Mouse (Mus musculus): ENCODE results near the gene Sephs2.

The Sephs2 gene

DNA sequence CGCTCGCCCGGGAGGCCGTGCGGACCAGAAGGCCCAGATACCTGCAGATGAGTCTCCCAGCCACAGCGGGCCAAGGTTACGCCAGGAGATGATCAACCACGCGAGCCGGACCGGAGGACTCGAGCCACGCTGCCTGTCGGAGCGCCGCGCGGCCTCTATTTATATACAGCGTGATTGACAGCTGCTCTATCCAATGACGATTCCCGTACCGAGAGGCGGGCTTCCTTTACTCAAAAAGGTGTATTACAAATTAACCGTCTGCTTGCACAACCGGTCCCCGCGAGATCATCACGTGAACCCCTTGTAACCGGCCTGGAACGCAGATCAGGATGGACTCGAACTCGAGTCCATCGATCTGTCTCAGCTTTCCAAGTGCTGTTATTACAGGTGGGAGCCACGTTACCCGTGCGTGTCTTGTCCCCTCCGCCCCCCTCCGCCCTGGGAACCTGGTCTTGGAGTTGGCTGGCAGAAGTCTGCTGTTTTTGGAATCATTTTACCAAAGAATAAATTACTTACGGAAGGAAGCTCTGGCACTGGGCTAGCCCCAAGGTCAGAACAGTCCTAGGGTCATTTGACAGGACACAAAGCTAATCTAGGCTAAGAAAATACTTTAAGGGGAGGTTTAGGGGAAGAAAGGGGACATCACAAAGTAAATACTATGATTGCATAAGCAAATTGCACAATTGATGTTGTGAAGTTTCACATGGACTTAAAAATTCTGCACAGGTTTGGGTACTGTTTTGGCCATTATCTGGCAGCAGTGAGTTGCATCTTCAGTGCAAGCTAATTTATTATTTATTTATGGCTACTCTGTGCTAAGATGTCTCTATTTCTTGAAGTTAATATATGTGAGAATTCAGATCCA lies at the start of gene Sephs2:
Gene Sephs2, minus strand, starts transcription at position 131 of the 865 bp plus-strand sequence.
- DNase-seq (ENCODE audit: low spot score), result peak; percentile 98

DNA sequence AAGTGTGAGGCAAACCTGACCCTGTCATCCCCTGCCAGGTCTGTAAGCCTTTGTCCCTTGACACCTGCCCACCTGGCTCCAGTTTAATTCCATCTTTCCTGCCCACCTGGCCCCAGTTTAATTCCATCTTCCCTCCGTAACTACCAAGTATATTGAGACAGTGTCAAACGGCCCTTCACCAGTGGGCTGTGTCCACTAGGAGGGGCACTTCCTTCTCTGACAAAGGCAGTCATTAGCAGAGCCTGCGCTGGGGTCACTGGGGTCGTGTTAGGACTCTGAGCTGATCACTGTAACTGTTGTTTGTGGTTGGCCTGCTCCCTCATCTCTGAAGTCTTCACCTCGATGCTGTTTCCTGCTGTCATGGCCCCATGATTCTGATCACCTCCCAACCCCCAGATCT lies 48.2 kb upstream of the Sephs2 start:
- DNase-seq (ENCODE audit: low spot score), result no peak

DNA sequence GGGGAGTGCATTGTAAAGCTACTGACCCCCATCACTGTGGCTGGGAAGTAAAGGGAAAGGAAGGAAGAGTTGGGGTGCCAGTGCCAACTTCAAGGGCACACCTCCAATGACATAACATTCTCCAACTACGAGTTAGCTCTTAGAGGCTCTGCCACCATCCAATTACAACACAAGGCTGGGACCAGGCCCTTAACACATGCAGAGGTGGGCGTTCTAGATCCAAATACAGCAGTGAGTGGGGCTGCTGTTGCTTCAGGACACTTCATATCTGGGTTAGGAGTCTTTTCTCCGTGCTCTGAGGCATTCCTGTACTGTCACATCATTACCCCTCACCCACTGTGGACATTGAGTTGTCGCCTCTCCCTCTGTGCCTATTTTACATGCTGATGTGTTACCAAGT lies 47.3 kb upstream of the Sephs2 start:
- DNase-seq (ENCODE audit: low spot score), result no peak

DNA sequence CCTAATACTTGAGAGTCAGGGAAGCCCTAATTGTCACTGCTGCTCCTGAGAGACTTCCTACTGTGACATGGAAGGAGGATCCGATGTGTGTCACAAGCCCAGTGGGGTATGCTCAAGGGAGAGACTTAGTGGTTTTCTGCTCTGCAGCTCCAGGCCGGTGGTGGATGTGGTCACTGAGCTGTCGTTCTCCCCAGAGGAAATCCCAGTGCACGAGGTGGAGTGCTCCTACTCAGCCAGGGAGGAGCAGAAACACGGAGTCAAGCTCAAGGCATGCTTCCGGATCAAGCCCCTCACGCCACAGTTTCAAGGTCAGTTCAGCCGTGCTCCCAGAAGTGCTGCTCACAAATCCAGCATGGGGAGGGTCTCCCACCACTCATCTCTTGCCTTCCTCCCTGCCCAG lies 40.1 kb upstream of the Sephs2 start:
- DNase-seq (ENCODE audit: low spot score), result no peak

DNA sequence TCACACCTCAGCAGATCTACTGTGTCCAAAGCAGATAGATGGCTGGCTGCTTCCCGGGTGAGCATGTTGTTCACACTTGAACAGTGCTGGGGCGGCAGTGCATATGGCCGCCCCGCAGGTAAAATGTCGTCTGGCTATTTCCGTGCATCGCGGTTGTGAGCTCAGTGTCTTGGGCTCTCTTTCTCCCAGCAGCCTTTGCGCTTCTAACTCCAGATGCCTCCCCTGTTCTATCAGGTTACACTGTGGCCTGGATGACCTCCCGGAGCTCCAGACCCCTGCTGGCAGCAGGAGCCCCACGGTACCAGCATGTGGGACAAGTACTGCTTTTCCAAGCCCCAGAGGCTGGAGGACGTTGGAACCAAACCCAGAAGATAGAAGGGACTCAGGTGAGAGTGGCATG lies 36.1 kb upstream of the Sephs2 start:
- DNase-seq (ENCODE audit: low spot score), result no peak

DNA sequence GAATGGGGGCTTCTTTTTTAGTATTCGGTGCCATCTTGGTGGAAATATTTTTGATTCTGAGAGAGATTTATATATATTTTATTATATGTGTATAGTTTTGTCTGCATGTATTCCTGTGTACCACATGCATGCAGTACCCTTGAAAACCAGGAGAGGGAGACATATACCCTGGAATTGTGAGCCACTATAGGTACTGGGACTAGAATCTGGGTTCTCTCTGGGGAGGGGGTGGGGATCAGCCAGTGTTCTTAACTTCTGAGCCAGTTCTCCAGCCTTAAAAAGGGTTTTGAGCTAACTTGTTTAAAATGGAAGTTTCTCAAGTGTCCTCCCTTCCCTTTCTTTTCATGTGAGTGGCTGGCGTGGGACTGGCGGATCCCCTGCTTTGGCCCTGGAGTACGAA lies 35.0 kb upstream of the Sephs2 start:
- DNase-seq (ENCODE audit: low spot score), result peak; percentile 61

DNA sequence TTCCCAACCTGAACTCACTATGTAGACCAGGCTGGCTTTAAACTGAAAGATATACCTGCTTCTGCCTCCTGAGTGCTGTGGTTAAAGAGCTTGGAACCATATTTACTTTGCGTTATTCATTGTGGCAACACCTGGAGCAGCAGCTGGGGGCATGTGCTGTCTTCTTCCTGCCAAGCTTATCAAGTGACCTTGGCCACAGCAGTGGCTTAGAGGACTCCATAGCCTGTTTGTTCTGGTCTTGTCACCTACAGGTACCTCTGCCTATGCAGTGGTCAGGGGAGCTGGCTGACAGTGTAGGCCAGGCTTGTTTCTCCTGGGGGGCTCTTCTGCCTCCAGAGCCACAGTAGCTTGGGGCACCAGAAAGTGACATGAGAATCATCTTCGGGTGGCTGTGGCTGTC lies 34.6 kb upstream of the Sephs2 start:
- DNase-seq (ENCODE audit: low spot score), result no peak

DNA sequence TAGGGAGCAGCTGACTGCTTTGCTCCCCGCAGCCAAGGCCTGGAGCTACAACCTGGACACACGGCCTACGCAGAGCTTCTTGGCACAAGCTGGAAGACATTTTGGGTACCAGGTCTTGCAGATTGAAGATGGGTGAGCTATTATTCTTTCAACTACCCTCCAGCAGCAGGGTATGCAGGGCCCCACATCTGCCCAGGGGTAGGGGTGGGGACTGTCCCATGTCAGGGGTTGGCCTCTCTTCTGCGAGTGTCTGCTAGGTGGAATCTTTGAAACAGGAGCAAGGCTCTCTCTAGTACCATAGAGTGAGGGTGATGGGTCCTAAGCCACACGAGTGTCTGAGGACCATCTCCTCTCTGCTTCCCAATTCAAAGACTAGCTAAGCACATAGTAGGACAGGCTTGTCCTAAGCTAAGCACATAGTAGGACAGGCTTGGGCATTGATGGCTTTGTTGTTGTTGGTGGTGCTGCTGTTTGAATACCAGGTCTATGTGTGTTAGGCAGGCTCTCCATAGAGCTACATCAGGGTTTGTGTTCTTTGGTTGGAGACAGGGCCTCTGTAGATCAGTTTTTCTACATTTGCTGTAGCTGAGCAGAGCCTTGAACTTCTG lies 23.8 kb upstream of the Sephs2 start:
- DNase-seq (ENCODE audit: low spot score), result no peak

DNA sequence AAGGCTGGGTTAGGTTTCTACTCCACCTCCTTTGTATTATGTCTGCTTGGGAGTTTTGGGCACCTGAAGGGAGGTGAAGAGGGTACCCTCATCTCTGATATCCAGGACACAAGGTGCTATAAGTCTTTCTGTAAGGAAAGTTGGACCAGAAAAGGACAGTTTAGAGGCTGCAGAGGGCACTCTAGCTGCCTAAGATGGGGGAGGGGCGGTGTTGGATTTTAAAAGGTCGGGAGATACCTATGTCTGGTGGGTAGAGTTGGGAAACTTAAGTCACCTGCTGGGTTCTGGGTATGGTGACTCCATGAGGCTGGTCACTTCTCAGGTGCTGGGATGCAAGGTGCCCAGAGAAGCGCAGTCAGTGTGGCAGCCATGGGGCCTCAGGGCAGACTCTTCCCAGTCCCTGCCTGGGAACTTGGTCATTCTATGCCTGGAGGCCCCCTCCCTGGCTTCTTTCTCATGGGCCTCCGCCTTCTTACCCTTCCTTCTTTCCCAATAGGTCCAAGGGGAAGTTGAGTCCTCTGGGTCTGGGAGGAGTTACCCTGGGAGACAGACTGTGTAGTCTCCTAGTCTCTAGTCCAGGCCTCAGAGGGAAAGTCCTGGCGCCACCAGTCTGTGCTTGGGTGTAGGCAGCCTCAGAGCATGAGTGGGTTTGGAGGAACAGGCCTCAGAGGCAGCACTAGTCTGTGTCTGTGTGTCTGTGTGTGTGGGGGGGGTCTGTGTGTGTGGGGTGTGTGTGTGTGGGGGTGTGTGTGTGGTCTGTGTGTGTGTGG lies 23.1 kb upstream of the Sephs2 start:
- no peak for DNase-seq (ENCODE audit: low spot score)

DNA sequence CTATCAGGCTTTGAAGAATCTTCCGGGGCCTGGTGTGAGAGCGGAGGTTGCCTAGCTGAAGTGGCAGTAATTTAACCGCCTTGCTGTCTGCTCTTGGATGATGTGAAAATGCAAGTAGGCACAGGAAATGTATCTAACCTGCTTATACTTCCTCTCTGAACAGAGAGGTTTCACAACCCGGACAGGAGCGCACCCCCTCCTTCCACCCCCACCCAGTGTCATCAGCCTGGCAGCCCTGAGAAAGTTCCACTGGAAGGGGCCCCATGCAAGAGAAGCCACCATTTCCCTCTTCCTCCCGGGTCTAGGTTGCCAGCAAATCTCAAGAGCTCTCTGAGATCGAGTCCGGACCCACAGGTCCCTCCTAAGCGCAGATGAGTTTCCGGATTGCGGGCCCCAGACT lies 22.2 kb upstream of the Sephs2 start, which contains the start of gene Itgal:
Gene Itgal, plus strand, starts transcription at position 163 of the 400 bp plus-strand sequence.
- no peak for DNase-seq (ENCODE audit: low spot score)

DNA sequence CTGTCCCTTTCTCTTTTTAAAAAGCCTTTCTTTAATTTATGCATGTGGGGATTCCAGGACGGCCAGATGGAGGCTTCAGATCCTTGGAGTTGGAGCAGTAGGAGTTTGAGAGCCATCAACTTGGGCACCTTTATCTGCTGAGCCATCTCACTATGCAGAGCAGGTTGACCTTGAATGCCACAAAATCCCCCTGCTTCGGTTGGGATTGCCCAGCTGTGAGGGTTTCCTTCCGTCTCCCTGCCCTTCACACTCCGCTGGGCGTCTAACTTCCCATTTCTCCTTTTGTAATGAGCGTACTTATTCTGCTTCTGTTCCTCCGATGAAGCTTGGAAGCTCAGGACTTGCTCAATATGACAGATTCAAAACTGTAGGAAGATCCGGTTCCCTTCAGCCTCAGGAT lies 16.3 kb upstream of the Sephs2 start:
- no peak for DNase-seq (ENCODE audit: low spot score)

DNA sequence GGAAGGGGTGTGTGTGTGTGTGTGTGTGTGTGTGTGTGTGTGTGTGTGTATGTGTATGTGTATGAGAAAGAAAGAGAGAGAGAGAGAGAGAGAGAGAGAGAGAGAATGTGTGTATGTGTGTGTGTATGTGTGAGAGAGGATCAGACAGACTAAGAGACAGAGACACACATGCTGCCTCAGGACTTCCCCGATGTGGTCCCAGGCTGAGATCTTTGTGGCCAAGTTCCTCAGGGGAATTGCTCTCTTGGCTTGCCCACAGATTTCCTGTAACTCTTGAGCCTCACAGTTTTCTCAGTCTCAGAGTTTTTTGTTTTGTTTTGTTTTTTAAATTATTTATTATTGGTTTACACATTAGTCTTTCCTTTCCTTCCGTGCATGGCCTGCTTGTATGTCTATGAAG lies 15.5 kb upstream of the Sephs2 start:
- DNase-seq (ENCODE audit: low spot score), result no peak

DNA sequence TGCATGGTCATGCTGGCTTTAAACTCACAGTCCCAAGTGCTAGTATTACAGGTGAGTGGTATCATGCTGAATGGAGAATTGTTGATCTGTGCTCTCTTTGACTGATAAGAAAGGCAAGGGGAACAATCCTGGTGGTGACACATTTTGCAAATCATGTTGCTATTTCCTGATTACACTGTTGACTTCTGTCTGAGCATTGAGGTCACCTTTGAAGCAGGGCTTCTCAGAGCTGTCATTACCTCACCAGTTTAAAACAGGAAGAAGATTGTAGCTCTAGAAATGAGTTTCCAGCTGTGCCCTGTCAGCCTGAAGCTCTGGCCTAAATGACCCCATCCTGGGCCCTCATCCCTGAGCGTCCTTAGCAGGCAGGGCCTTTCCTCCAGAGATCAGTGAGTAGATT lies 14.1 kb upstream of the Sephs2 start:
- DNase-seq (ENCODE audit: low spot score), result no peak

DNA sequence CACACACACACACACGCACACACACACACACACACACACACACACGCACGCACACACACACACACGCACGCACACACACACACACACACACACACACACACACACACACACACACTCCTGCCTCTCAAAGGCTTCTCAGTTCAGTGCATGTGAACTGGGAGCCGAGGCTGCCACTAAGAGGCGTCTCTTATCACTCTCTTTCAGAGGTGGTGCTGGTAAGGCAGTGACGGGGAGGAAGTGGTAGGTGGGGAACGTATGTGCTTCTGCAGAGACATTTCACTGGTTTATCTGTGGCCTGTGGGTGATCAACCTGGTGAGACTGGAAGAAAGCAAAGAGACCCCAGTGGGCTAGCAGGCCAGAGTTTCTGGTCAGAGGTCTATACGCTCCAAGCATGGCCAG lies 11.3 kb upstream of the Sephs2 start:
- no peak for DNase-seq (ENCODE audit: low spot score)

DNA sequence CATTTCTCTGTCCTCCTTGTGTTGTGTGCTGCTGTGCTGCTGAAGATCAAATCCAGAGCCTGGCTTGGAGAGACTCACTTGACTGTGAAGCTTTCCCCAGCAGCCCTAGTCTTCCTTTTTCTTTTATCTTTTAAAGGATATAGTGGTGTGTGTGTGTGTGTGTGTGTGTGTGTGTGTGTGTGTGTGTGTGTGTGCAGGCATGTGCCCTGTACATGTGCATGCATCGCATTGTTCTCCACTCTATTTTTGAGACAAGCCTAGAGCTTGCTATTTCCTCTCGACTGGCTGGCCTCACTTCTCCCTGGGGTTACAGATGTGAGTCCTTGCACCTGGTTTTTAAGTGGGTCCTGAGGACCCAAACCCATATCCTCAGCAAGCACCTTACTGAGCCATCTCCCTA lies 8.3 kb upstream of the Sephs2 start:
- DNase-seq (ENCODE audit: low spot score), result no peak

DNA sequence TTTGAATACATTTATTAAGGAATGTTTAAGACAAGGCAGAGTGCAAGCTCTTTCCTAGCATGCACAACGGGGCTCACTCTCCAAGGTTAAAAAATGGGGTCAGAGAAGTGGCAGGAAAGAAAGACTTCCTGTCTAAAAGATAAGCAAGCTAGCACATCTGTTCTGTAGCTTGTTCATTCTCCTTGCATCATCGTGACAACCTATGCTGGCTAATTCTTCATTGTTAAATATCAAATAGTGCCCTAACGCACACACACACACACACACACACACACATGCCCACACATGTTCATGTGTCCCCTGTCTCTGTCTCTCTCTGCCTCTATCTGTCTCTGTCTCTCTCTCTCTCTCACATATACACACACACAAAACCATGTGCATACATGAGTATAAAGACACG lies 7.3 kb upstream of the Sephs2 start:
- DNase-seq (ENCODE audit: low spot score), result no peak

DNA sequence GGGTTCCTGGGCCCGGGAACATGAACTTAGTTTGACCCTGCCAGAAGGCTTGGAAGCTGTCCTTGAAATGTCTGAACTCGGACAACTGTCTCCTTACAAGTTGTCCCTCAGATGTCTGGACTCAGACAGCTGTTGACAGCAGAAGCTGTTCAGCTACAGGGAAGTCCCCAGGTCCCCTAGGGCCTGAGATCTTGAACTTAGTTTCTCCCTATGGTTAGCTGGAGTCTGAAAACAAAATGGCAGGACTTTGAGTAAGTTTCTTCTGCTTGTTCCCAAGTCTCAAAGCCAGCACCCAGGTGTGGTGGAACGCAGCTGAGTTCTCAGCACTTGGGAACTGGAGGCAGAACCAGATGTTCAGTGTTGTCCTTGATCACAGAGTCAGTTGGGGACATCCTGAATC lies 6.2 kb upstream of the Sephs2 start:
- no peak for DNase-seq (ENCODE audit: low spot score)

DNA sequence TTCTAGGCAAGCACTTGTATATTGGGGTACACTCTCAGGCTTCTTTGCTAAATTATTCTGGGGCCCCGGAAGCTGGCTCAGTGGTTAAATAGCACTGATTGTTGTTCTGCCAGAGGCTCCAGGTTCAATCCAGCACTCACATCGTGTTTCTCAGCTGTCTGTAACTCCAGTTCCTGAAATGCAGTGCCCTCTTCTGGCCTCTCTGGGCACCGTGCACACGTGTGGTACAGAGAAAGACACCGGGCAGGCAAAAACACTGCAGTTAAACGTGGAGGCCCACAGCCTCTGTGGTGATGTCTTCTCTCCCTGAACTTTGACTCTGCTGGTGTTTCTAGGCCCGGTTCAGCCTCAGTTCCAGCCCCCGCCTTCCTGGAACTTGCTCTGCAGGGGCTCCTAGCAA lies 4.5 kb upstream of the Sephs2 start:
- no peak for DNase-seq (ENCODE audit: low spot score)

DNA sequence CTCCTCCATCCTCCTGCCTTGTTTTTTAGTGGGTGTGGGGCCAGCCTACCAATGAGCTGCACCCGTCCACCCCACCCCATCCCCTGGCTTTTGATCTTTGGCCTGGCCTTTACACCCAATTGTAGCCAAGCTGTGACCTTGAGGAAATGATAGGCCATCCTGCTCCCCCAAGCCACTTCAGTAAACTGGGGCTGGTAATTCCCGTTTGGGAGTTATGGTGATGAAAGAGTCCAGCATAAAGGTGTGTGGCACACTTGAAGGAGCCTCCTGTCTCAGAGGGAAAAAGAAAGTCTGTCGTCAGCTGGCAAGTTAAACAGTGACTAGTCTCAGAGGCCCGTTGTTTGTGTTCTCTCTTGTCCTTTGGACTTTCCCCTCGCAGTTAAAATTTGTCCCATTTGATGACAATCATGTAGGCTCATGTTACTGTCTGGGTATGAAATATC lies 2.7 kb upstream of the Sephs2 start:
- no peak for DNase-seq (ENCODE audit: low spot score)

DNA sequence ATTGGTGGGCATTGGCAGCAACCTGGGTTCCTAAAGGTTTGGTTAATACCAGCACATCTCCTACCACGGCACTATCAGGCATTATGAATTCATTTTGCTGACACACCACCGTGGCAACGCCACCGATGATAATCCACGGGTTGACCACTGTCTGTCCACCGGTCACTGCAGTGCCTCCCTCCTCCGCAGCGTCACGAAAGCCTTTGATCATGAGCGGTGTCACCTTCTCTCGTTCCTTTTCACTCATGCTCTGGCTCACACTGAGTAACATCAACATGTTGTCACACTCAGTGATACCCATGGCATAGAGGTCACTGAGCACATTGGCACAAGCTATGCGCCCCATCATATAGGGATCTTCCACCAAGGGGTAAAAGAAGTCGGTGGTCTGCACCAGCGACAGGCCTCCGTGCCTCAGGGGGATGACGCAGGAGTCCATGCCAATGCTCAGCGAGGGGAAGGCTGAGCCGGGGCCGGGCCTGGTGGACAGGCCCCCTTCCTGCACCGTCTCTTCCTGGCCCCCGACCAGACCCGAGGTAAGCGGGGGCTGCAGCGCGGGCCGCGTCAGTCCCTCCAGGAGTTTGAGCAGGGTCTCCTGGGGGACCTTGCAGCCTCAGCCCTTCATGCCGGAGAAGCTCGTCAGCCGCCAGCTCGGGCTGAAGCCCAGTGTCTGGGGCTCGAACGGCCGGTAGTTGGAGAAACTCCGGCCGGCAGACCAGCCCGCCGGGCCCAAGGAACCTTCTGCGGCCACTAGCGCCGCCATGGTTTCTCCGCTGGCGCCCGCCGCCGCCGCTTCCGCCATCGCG lies 534 bp downstream of the Sephs2 start:
- DNase-seq (ENCODE audit: low spot score), result peak; percentile 28

DNA sequence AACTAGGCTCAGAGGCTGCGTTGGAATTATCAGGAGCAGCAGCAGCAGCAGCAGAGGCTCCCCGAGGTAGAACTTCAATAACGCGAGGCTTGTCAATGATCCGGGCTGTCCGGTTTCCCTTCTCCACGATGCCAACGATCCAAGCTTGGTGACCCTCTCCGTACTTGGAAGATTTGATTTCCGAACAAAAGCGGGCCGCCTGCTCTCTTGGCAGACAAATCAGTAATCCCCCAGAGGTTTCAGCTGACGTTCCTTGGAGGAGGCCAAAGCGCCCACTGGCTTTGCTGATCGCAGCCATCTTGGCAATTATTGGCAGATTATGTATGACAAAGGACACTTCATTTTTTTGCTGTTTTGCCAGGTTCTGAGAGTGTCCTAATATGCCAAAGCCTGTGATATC lies 1.3 kb downstream of the Sephs2 start:
- no peak for DNase-seq (ENCODE audit: low spot score)

DNA sequence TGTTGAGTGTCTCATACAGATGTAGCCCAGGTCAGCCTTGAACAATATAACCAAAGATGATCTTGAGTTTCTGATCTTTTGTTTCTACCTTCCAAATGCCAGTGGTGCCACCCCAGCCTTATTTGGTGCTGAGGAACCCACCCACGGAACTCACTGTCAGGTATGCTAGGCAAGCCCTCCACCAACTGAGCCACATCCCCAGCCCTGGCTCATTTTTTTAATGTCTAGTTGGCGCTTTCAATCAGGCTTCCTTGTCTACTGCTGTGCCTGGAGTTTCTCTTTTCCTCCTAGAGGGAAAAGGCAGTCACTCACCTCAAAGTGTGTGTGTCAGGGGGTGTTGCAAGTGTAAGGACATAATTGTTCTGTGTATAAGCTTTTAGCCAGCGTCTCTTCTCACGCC lies 2.8 kb downstream of the Sephs2 start:
- no peak for DNase-seq (ENCODE audit: low spot score)

All from ovary, postnatal 14 days (tissue).